Mouse (Mus musculus): ENCODE measurements around the gene Slc9a9.
A peak's percentile ranks its signal among the peaks of the same experiment; 100 is the strongest.

DNA sequence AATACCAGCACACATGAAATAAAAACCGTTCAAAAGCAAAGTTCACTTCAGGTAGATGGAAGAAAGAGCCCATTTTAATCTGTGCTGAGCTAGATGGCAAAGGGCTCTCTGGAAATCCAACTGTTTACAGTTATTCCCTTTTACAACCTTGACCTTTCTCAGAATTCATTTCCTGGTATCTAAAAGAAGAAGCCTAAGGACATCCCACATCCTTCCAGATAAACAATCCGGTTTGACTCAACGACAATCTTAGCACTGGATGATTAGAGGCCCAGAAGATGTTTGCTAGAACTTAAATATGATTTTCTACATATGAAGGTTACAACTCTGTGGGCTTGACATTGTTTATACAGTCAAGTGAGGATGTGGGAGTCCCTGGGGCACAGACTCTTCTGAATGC, 516.1 kb downstream of the Slc9a9 start:
- TF ChIP-seq CTCF (IDR thresholded peaks at IDR 0.05; ENCODE audit: low read depth): no peak
- TF ChIP-seq EP300 (IDR thresholded peaks at IDR 0.05; ENCODE audit: low read depth): 0 out of 2 replicates have a peak, but pooled peaks have one; percentile 29
